Mouse (Mus musculus) c-Kit-positive CD71-negative TER-119-negative erythroid progenitor cells, embryonic 14.5 days (primary cell): ENCODE results near the gene Clec10a.
A peak's percentile ranks its signal among the peaks of the same experiment; 100 is the strongest.

Experiments used
- DNase-seq: peaks from one replicate; pipeline ENCODE4 v3.0.0-alpha.2; 2013; ENCODE audit warnings: low read depth

Gene Clec10a

GRCm38 (mm10) chr11:70185120-70185519 lies 29.1 kb downstream of the Clec10a start:
- no peak for DNase-seq

GRCm38 (mm10) chr11:70189319-70190134 lies 33.5 kb downstream of the Clec10a start:
- no peak for DNase-seq

- no peak for DNase-seq
These were observed 35.2 kb downstream of the Clec10a start for GRCm38 (mm10) chr11:70191188-70191587.

- no peak for DNase-seq
These were observed 36.2 kb downstream of the Clec10a start for GRCm38 (mm10) chr11:70192157-70192556.

- DNase-seq: no peak
These were observed 37.6 kb downstream of the Clec10a start for GRCm38 (mm10) chr11:70193354-70194285.

GRCm38 (mm10) chr11:70198332-70198731 lies 42.3 kb downstream of the Clec10a start:
- no peak for DNase-seq

- DNase-seq: no peak
These were observed 43.1 kb downstream of the Clec10a start for GRCm38 (mm10) chr11:70199107-70199506.

- no peak for DNase-seq
These were observed 44.1 kb downstream of the Clec10a start for GRCm38 (mm10) chr11:70200036-70200608.

- peak; percentile 75 for DNase-seq
These were observed 45.7 kb downstream of the Clec10a start for GRCm38 (mm10) chr11:70201691-70202090.

GRCm38 (mm10) chr11:70206801-70207200 lies 50.8 kb downstream of the Clec10a start:
- no peak for DNase-seq

- DNase-seq: no peak
These were observed 51.3 kb downstream of the Clec10a start for GRCm38 (mm10) chr11:70207283-70207682.

GRCm38 (mm10) chr11:70208778-70209388 lies 52.9 kb downstream of the Clec10a start:
- no peak for DNase-seq

GRCm38 (mm10) chr11:70210681-70211080 lies 54.7 kb downstream of the Clec10a start:
- no peak for DNase-seq

GRCm38 (mm10) chr11:70211972-70212371 lies 56.0 kb downstream of the Clec10a start:
- no peak for DNase-seq

- DNase-seq: no peak
These were observed 56.4 kb downstream of the Clec10a start, which contains the start of gene Slc16a11 for GRCm38 (mm10) chr11:70212423-70212822. TSS of gene Slc16a11 (plus strand) at chr11:70212752.

GRCm38 (mm10) chr11:70212896-70213295 lies 56.9 kb downstream of the Clec10a start:
- peak; percentile 74 for DNase-seq

- no peak for DNase-seq
These were observed 57.7 kb downstream of the Clec10a start for GRCm38 (mm10) chr11:70213736-70214135.

- no peak for DNase-seq
These were observed 58.3 kb downstream of the Clec10a start for GRCm38 (mm10) chr11:70214191-70214855.

GRCm38 (mm10) chr11:70214856-70215209 lies 58.8 kb downstream of the Clec10a start:
- no peak for DNase-seq

- no peak for DNase-seq
These were observed 59.3 kb downstream of the Clec10a start for GRCm38 (mm10) chr11:70215301-70215700.

- no peak for DNase-seq
These were observed 60.1 kb downstream of the Clec10a start for GRCm38 (mm10) chr11:70216103-70216502.
